Mouse (Mus musculus): ENCODE data around the gene Zpr1. TPM values are rescaled to one million over a fixed set of nuclear protein-coding genes. Genes with fewer than 3 reads are reported as not detected.

Gene Zpr1
- polyA plus RNA-seq, 1 experiment from 2014 or later, result 62.5 TPM

GRCm38 (mm10) chr9:46270782-46271181 is 2.1 kb upstream of the Zpr1 start:
- WGBS, result 86% methylated on average over 4 of the region's 4 CpGs
- no peak overlapping the region for H3K27ac ChIP-seq
- DNase-seq (ENCODE audit: low spot score), result no peak
- no peaks in the 10 kb centered on the region for H3K9me3 ChIP-seq
- H3K27me3 ChIP-seq (ENCODE audit: insufficient read depth, poor library complexity, severe bottlenecking), result peaks cover 41% of the 10 kb centered on the region
- no peak overlapping the region for H3K4me3 ChIP-seq
- peaks cover 16% of the 10 kb centered on the region for H3K36me3 ChIP-seq
- peaks cover 23% of the 10 kb centered on the region for H3K4me1 ChIP-seq

GRCm38 (mm10) chr9:46272070-46272469 is 794 bp upstream of the Zpr1 start:
- Histone ChIP-seq H3K9me3 (no peaks in the 10 kb centered on the region), H3K27ac (no peak overlapping the region), H3K4me3 (peak overlapping the region; percentile 96; the same call in 1 of the 2 replicates), H3K27me3 (ENCODE audit: insufficient read depth, poor library complexity, severe bottlenecking) (peaks cover 41% of the 10 kb centered on the region), H3K4me1 (peaks cover 23% of the 10 kb centered on the region), H3K36me3 (peaks cover 29% of the 10 kb centered on the region)
- no peak for DNase-seq (ENCODE audit: low spot score)
- WGBS, result 68% methylated on average over 9 of the region's 9 CpGs

GRCm38 (mm10) chr9:46274494-46274893 is 1.6 kb downstream of the Zpr1 start:
- 74% methylated on average over 9 of the region's 9 CpGs for WGBS
- no peaks in the 10 kb centered on the region for H3K9me3 ChIP-seq
- peaks cover 47% of the 10 kb centered on the region for H3K36me3 ChIP-seq
- H3K4me3 ChIP-seq, result no peak overlapping the region
- H3K4me1 ChIP-seq, result peaks cover 23% of the 10 kb centered on the region
- no peak overlapping the region for H3K27ac ChIP-seq
- no peak for DNase-seq (ENCODE audit: low spot score)
- H3K27me3 ChIP-seq (ENCODE audit: insufficient read depth, poor library complexity, severe bottlenecking), result peaks cover 22% of the 10 kb centered on the region

DNA sequence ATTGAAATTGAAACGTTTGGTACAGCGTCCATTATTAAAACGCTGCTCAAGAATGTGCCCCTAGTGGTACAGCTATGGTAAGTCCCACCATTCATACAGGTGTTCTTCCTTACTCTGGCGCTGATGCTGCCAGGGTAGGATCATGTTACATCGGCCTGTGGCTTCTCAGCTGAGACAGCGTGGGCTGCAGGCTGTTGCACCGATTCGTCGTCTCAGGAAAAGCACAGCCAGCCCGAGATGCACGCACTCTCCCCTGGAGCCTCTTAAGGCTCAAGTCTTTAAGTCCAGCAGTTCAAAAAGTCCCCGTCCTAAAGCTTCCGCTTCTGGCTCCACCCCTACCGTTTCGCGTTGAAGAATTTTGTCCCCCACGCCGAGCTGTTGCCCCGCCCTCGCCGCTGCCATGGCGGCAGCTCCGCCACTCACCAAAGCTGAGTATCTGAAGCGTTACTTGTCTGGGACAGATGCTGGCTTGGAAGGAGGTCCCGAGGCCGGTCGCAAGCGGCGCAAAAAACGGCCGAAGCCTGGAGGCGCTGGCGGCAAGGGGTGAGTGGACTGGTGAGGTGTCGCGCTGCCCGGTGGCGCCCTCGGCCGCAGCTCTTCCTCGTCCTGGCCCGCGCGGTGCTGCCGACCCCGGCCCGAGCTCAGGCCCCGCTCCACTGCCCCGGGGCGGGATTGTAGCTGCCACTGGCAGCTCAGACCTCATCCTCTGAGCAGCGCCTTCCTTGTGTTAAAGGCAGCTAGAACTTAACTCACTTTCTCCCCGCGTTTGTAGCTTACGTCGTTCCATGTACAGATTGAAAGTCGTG is 10.0 kb downstream of the Zpr1 start, which contains the start of gene Bud13:
Bud13 (plus strand) TSS at position 378 of the 806 bp plus-strand sequence.
- peak within 1 kb of the TSS; percentile 84 for H3K4me3 ChIP-seq
- under 1% methylated on average over 55 of the region's 55 CpGs for WGBS
- peak; percentile 95 for DNase-seq (ENCODE audit: low spot score)
- no peaks in the 10 kb centered on the region for H3K27me3 ChIP-seq (ENCODE audit: insufficient read depth, poor library complexity, severe bottlenecking)
- H3K36me3 ChIP-seq, result peaks cover 55% of the 10 kb centered on the region
- peak within 1 kb of the TSS; percentile 92 for H3K27ac ChIP-seq
- peaks cover 7% of the 10 kb centered on the region for H3K4me1 ChIP-seq
- no peaks in the 10 kb centered on the region for H3K9me3 ChIP-seq

GRCm38 (mm10) chr9:46298381-46298780 is 25.5 kb downstream of the Zpr1 start:
- Histone ChIP-seq H3K36me3 (peaks cover 57% of the 10 kb centered on the region), H3K4me3 (no peak overlapping the region), H3K27ac (no peak overlapping the region), H3K4me1 (no peaks in the 10 kb centered on the region), H3K27me3 (ENCODE audit: insufficient read depth, poor library complexity, severe bottlenecking) (no peaks in the 10 kb centered on the region), H3K9me3 (no peaks in the 10 kb centered on the region)
- no peak for DNase-seq (ENCODE audit: low spot score)
- 71% methylated on average over 4 of the region's 4 CpGs for WGBS

GRCm38 (mm10) chr9:46302142-46302541 is 29.3 kb downstream of the Zpr1 start:
- DNase-seq (ENCODE audit: low spot score), result no peak
- no peaks in the 10 kb centered on the region for H3K4me1 ChIP-seq
- WGBS, result 10% methylated on average over 2 of the region's 2 CpGs
- H3K27me3 ChIP-seq (ENCODE audit: insufficient read depth, poor library complexity, severe bottlenecking), result no peaks in the 10 kb centered on the region
- H3K36me3 ChIP-seq, result peaks cover 25% of the 10 kb centered on the region
- no peaks in the 10 kb centered on the region for H3K9me3 ChIP-seq
- no peak overlapping the region for H3K27ac ChIP-seq
- H3K4me3 ChIP-seq, result no peak overlapping the region

- Histone ChIP-seq H3K27me3 (ENCODE audit: insufficient read depth, poor library complexity, severe bottlenecking) (peaks cover 13% of the 10 kb centered on the region), H3K9me3 (no peaks in the 10 kb centered on the region), H3K4me1 (peaks cover 8% of the 10 kb centered on the region; the same call in 1 of the 2 replicates), H3K4me3 (no peak overlapping the region), H3K27ac (no peak overlapping the region), H3K36me3 (no peaks in the 10 kb centered on the region)
- WGBS, result 13% methylated on average over 7 of the region's 7 CpGs
- DNase-seq (ENCODE audit: low spot score), result no peak
Measured at GRCm38 (mm10) chr9:46309121-46309520, 36.3 kb downstream of the Zpr1 start.

- peak; percentile 85 for DNase-seq (ENCODE audit: low spot score)
Measured at GRCm38 (mm10) chr9:46314507-46314906, 41.6 kb downstream of the Zpr1 start.

DNA sequence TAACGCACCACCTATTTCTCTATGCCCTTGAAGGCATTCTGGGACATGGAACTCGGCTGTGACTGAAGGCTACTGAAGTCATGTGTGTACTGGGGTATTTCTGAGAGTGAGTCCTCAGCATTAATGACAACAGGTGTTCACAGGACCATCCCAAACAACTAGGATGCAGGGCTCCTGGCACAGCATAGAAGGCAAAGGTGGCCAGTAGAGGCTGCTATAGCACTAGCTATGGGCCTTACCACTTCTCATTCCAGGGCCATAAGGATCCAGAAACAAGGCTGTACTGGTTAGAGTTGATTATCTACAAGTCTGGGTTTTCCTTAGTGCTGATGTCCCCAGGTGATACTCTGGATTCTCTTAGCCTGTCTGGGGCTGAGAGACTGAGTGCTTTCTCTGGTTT is 42.1 kb downstream of the Zpr1 start:
- Histone ChIP-seq H3K27me3 (ENCODE audit: insufficient read depth, poor library complexity, severe bottlenecking) (0 out of 2 replicates have a peak, but pooled peaks cover 5% of the 10 kb centered on the region), H3K4me1 (0 out of 2 replicates have a peak, but pooled peaks cover 3% of the 10 kb centered on the region), H3K27ac (no peak overlapping the region), H3K36me3 (no peaks in the 10 kb centered on the region), H3K4me3 (no peak overlapping the region), H3K9me3 (peaks cover 2% of the 10 kb centered on the region; the same call in 1 of the 2 replicates)
- DNase-seq (ENCODE audit: low spot score), result no peak
- WGBS, result 45% methylated on average over 2 of the region's 2 CpGs

More at GRCm38 (mm10) chr9:46314507-46314906, 41.6 kb downstream of the Zpr1 start:
- Histone ChIP-seq H3K4me1 (0 out of 2 replicates have a peak, but pooled peaks cover 3% of the 10 kb centered on the region), H3K36me3 (no peaks in the 10 kb centered on the region), H3K27ac (no peak overlapping the region), H3K9me3 (no peaks in the 10 kb centered on the region), H3K4me3 (no peak overlapping the region), H3K27me3 (ENCODE audit: insufficient read depth, poor library complexity, severe bottlenecking) (0 out of 2 replicates have a peak, but pooled peaks cover 5% of the 10 kb centered on the region)
- WGBS, result 6% methylated on average over 4 of the region's 4 CpGs

- no peak for DNase-seq (ENCODE audit: low spot score)
- H3K36me3 ChIP-seq, result no peaks in the 10 kb centered on the region
- H3K27me3 ChIP-seq (ENCODE audit: insufficient read depth, poor library complexity, severe bottlenecking), result 0 out of 2 replicates have a peak, but pooled peaks cover 5% of the 10 kb centered on the region
- H3K9me3 ChIP-seq, result peaks cover 3% of the 10 kb centered on the region; the same call in 1 of the 2 replicates
- 0 out of 2 replicates have a peak, but pooled peaks cover 3% of the 10 kb centered on the region for H3K4me1 ChIP-seq
- no peak overlapping the region for H3K27ac ChIP-seq
- no peak overlapping the region for H3K4me3 ChIP-seq
- WGBS, result 53% methylated on average over 11 of the region's 11 CpGs
Measured at GRCm38 (mm10) chr9:46315807-46316365, 43.0 kb downstream of the Zpr1 start.

GRCm38 (mm10) chr9:46316388-46316787 is 43.5 kb downstream of the Zpr1 start:
- no peaks in the 10 kb centered on the region for H3K36me3 ChIP-seq
- no peak overlapping the region for H3K27ac ChIP-seq
- 0 out of 2 replicates have a peak, but pooled peaks cover 3% of the 10 kb centered on the region for H3K4me1 ChIP-seq
- peaks cover 3% of the 10 kb centered on the region; the same call in 1 of the 2 replicates for H3K9me3 ChIP-seq
- 0 out of 2 replicates have a peak, but pooled peaks cover 6% of the 10 kb centered on the region for H3K27me3 ChIP-seq (ENCODE audit: insufficient read depth, poor library complexity, severe bottlenecking)
- WGBS, result 37% methylated on average over 5 of the region's 5 CpGs
- no peak for DNase-seq (ENCODE audit: low spot score)
- no peak overlapping the region for H3K4me3 ChIP-seq

DNA sequence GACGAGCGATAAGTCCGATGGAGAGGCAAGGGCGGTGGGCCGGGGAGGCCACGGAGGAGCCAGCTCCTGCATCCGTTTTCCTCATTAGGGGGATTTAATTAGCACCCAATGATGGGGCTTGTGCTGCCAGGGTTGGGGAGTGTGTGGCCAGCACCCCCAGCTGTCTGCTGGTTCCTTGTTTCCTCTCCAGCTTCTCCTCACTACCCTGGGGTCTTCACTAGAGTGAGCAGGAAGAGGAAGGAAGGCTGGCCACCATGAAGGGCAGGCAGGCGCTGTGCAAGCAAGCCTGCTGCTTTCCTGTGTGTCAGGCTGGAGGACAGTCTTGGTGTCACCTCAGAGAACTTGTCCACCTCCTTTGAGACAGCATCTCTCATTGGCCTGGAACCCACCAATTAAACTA is 44.0 kb downstream of the Zpr1 start:
- 61% methylated on average over 8 of the region's 8 CpGs for WGBS
- DNase-seq (ENCODE audit: low spot score), result no peak

DNA sequence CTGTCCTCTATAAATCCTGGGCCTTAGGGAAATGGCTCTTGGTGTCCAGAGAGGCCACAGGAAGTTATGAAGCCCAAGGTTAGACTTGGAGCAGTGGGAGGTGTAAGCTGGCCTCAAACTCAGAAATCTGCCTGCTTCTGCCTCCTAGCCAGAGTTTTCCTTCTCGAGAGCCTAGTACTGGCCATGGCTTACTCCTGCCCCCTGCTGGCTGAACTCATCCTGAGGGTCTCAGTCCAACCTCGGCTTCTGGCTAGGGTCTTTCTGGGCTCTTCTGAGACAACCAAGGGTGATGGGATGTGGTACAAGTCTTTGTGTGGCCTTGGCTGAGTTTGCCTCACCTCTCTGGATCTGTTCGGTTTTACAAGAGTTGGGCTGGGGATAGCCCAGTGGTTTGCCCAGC is 45.1 kb downstream of the Zpr1 start:
- no peak for DNase-seq (ENCODE audit: low spot score)
- Histone ChIP-seq H3K27ac (no peak overlapping the region), H3K4me3 (no peak overlapping the region), H3K36me3 (no peaks in the 10 kb centered on the region), H3K4me1 (0 out of 2 replicates have a peak, but pooled peaks cover 3% of the 10 kb centered on the region), H3K9me3 (peaks cover 3% of the 10 kb centered on the region; the same call in 1 of the 2 replicates), H3K27me3 (ENCODE audit: insufficient read depth, poor library complexity, severe bottlenecking) (peaks cover 21% of the 10 kb centered on the region; the same call in 1 of the 2 replicates)
- WGBS, result 87% methylated on average over 3 of the region's 3 CpGs

More for the DNA sequence above, 44.0 kb downstream of the Zpr1 start:
- no peak overlapping the region for H3K27ac ChIP-seq
- H3K4me3 ChIP-seq, result no peak overlapping the region
- no peaks in the 10 kb centered on the region for H3K36me3 ChIP-seq
- peaks cover 11% of the 10 kb centered on the region; the same call in 1 of the 2 replicates for H3K27me3 ChIP-seq (ENCODE audit: insufficient read depth, poor library complexity, severe bottlenecking)
- 0 out of 2 replicates have a peak, but pooled peaks cover 3% of the 10 kb centered on the region for H3K4me1 ChIP-seq
- H3K9me3 ChIP-seq, result peaks cover 3% of the 10 kb centered on the region; the same call in 1 of the 2 replicates

Measured in heart, embryonic 10.5 days (tissue).